In the genomic region with DNA sequence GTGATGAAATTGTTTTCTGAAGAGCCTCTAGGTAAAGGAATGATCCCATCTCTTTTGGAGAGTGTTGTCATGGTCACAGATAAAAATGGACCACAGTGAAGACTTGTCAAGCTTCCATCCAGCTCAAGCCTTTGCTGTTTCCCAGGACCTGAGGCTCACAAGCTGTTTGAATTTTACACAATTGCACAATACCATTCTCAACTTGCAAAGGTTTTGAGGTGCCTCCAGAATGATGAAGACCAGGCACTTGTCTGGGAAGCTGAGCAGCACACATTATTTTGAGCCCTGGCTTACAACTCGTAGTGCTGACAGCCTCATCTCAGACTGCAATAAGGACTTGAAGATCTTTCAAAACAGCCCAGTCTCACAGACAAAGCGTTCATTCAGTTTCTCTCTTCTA, we compare ENCODE assay signal across 24 mouse cellular contexts.
"Had no signal": no experiment of that assay in that cellular context is flagged by ENCODE, and none has a peak within 500 bp of the region (broad histone marks: within the 10 kb centered on the region; RNA-seq: fewer than 3 reads in every experiment).

No protein-coding gene starts in this region.

- H3K27ac ChIP-seq: heart, adult 2 months; heart, embryonic 13.5 days; heart, embryonic 15.5 days; hindbrain, embryonic 13.5 days; hindbrain, embryonic 15.5 days; hindbrain, postnatal 0 days; kidney, embryonic 15.5 days; kidney, postnatal 0 days; limb, embryonic 13.5 days; limb, embryonic 15.5 days; liver, embryonic 12.5 days; liver, embryonic 14.5 days had no signal

- H3K9me3 ChIP-seq: heart, embryonic 13.5 days; heart, embryonic 15.5 days; hindbrain, embryonic 13.5 days; hindbrain, embryonic 15.5 days; kidney, embryonic 15.5 days; limb, embryonic 13.5 days; limb, embryonic 15.5 days; liver, embryonic 12.5 days had no signal

- H3K36me3 ChIP-seq: heart, embryonic 13.5 days; heart, embryonic 15.5 days; hindbrain, embryonic 13.5 days; hindbrain, embryonic 15.5 days; kidney, embryonic 15.5 days; limb, embryonic 13.5 days; limb, embryonic 15.5 days; liver, embryonic 12.5 days had no signal

- ATAC-seq: hindbrain, postnatal 0 days; intestine, embryonic 16.5 days; liver, embryonic 12.5 days had no signal

- H3K4me1 ChIP-seq: heart, embryonic 15.5 days; hindbrain, embryonic 13.5 days; hindbrain, embryonic 15.5 days; kidney, embryonic 15.5 days; limb, embryonic 13.5 days; limb, embryonic 15.5 days; liver, embryonic 12.5 days had no signal

- H3K9ac ChIP-seq: heart, embryonic 13.5 days; heart, embryonic 15.5 days; hindbrain, embryonic 13.5 days; hindbrain, embryonic 15.5 days; kidney, embryonic 15.5 days; limb, embryonic 13.5 days; limb, embryonic 15.5 days; liver, embryonic 12.5 days; liver, embryonic 14.5 days had no signal

- H3K4me3 ChIP-seq: heart, adult 2 months; heart, embryonic 13.5 days; heart, embryonic 15.5 days; hindbrain, embryonic 13.5 days; hindbrain, embryonic 15.5 days; kidney, embryonic 15.5 days; limb, embryonic 13.5 days; limb, embryonic 15.5 days; liver, embryonic 12.5 days had no signal

- H3K27me3 ChIP-seq: heart, embryonic 13.5 days; heart, embryonic 15.5 days; hindbrain, embryonic 13.5 days; hindbrain, embryonic 15.5 days; kidney, embryonic 15.5 days; limb, embryonic 13.5 days; limb, embryonic 15.5 days; liver, embryonic 12.5 days had no signal

- H3K4me2 ChIP-seq: heart, embryonic 13.5 days; heart, embryonic 15.5 days; hindbrain, embryonic 13.5 days; hindbrain, embryonic 15.5 days; kidney, embryonic 15.5 days; limb, embryonic 13.5 days; limb, embryonic 15.5 days; liver, embryonic 12.5 days had no signal

- DNase-seq: gastrocnemius, postnatal 14 days; gastrocnemius, postnatal 36 days; heart, adult 2 months; heart, postnatal 14 days; kidney, adult 11 months; kidney, adult 2 months; kidney, adult 9 months; kidney, postnatal 14 days; kidney, postnatal 36 days; layer of hippocampus, adult 9-11 months; layer of hippocampus, postnatal 36 days; left cerebral cortex, postnatal 4 days had no signal
